Comparison of ENCODE assay signal across 9 mouse cellular contexts in the genomic region with DNA sequence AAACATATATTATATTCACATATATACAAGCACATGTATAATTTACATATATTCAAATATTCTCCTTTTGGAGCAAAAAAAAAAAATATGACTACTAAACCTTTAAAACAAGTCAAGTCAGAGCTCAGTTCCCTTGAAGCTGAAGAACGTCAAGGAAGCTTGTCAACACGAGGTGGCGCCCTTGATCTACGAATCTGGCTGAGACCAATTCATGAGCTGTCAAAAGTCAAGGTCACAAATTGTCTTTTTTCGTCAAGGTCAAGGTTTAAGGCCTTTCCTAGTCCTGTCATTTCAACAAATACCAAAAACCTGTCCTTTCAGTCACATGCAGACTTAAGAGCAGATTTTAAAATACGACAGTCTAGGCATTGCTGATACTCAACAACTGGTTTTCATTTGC. TPM values are rescaled to one million over a fixed set of nuclear protein-coding genes. Genes with fewer than 3 reads are reported as not detected.
DNase-seq lines count a peak whose midpoint lies in the region; ATAC-seq and TF ChIP-seq lines count a peak whose summit lies in the region.
"Had no signal": no experiment of that assay in that cellular context is flagged by ENCODE, and none has a peak within 500 bp of the region (broad histone marks: within the 10 kb centered on the region; RNA-seq: fewer than 3 reads in every experiment).

No protein-coding gene starts in this region.

- H3K27ac ChIP-seq in forebrain, embryonic 11.5 days (ENCODE audit: low read depth, low read length) = no peak overlapping the region
- H3K27ac ChIP-seq in forebrain, embryonic 12.5 days = no peak overlapping the region
- no peak overlapping the region for H3K27ac ChIP-seq in layer of hippocampus, adult 2 months
- H3K27ac ChIP-seq in stomach, postnatal 0 days (replicated peaks) = no peak overlapping the region

- no peaks in the 10 kb centered on the region for H3K36me3 ChIP-seq in forebrain, embryonic 11.5 days (ENCODE audit: control insufficient read depth, insufficient read depth, low read length)
- no peaks in the 10 kb centered on the region for H3K36me3 ChIP-seq in forebrain, embryonic 12.5 days (replicated peaks)
- H3K36me3 ChIP-seq in stomach, postnatal 0 days (ENCODE audit: control insufficient read depth, insufficient read depth, low read length) = no peaks in the 10 kb centered on the region
- H3K36me3 ChIP-seq: G1E had no signal

- DNase-seq in forebrain, embryonic 11.5 days (ENCODE audit: low spot score) = peak; percentile 83
- peak; percentile 23 for DNase-seq in cerebellum, adult 11-12 months
- DNase-seq in gastrocnemius, postnatal 10 days = peak; percentile 85
- peak; percentile 37 to 73 for DNase-seq in layer of hippocampus, adult 2 months (ENCODE audit: low spot score in 2 of 2)
- DNase-seq in lung, postnatal 14 days = peak; percentile 90
- peak; percentile 79 for DNase-seq in stomach, postnatal 0 days (ENCODE audit: low spot score)

- TF ChIP-seq EP300 in stomach, postnatal 0 days (optimal IDR thresholded peaks at IDR 0.05) = no peak

- peaks cover 8% of the 10 kb centered on the region; the same call in 1 of the 2 replicates for H3K4me1 ChIP-seq in forebrain, embryonic 11.5 days (replicated peaks; ENCODE audit: control insufficient read depth, insufficient read depth, low read length)
- H3K4me1 ChIP-seq in forebrain, embryonic 12.5 days = peaks cover 13% of the 10 kb centered on the region
- H3K4me1 ChIP-seq in stomach, postnatal 0 days (replicated peaks; ENCODE audit: control insufficient read depth, insufficient read depth) = no peaks in the 10 kb centered on the region

- H3K27me3 ChIP-seq in forebrain, embryonic 11.5 days (ENCODE audit: control insufficient read depth, insufficient read depth, low read length) = peaks cover 87% of the 10 kb centered on the region
- peaks cover 86% of the 10 kb centered on the region for H3K27me3 ChIP-seq in forebrain, embryonic 12.5 days
- peaks cover 29% of the 10 kb centered on the region for H3K27me3 ChIP-seq in stomach, postnatal 0 days (ENCODE audit: control insufficient read depth, insufficient read depth, low read length)

- H3K9me3 ChIP-seq in forebrain, embryonic 11.5 days (ENCODE audit: control insufficient read depth, low read length) = no peaks in the 10 kb centered on the region
- no peaks in the 10 kb centered on the region for H3K9me3 ChIP-seq in forebrain, embryonic 12.5 days
- no peaks in the 10 kb centered on the region for H3K9me3 ChIP-seq in stomach, postnatal 0 days (ENCODE audit: control insufficient read depth, low read length)

- ATAC-seq in forebrain, embryonic 11.5 days (replicated peaks; ENCODE audit: low FRiP score) = no peak
- ATAC-seq in forebrain, embryonic 12.5 days (ENCODE audit: low FRiP score) = no peak
- ATAC-seq in CD4-positive, CD25-positive, alpha-beta regulatory T cell, adult 4 months = peak; percentile 59
- no peak for ATAC-seq in stomach, postnatal 0 days (ENCODE audit: low FRiP score, low TSS enrichment)

- peak; percentile 92 for TF ChIP-seq CTCF in layer of hippocampus, adult 2 months (conservative IDR thresholded peaks at IDR 0.05)
- peak; percentile 89 for TF ChIP-seq CTCF in stomach, postnatal 0 days (IDR thresholded peaks at IDR 0.05; ENCODE audit: low read depth)

- 2% methylated on average over 6 of the region's 6 CpGs for WGBS in forebrain, embryonic 11.5 days
- 2% methylated on average over 6 of the region's 6 CpGs for WGBS in forebrain, embryonic 12.5 days
- under 1% methylated on average over 6 of the region's 6 CpGs for WGBS in stomach, postnatal 0 days

- no peak overlapping the region for H3K4me3 ChIP-seq in forebrain, embryonic 11.5 days (ENCODE audit: low read depth, low read length)
- no peak overlapping the region for H3K4me3 ChIP-seq in forebrain, embryonic 12.5 days (replicated peaks)
- no peak overlapping the region for H3K4me3 ChIP-seq in layer of hippocampus, adult 2 months
- no peak overlapping the region for H3K4me3 ChIP-seq in stomach, postnatal 0 days (ENCODE audit: low read depth, low read length)

- H3K9ac ChIP-seq in forebrain, embryonic 11.5 days (ENCODE audit: low read length) = no peak overlapping the region
- H3K9ac ChIP-seq in forebrain, embryonic 12.5 days = no peak overlapping the region
- no peak overlapping the region for H3K9ac ChIP-seq in stomach, postnatal 0 days (ENCODE audit: low read length)

- no peak overlapping the region for H3K4me2 ChIP-seq in forebrain, embryonic 11.5 days (ENCODE audit: low read depth, low read length, severe bottlenecking)
- H3K4me2 ChIP-seq in forebrain, embryonic 12.5 days = no peak overlapping the region
- H3K4me2 ChIP-seq in stomach, postnatal 0 days (replicated peaks; ENCODE audit: low read depth) = no peak overlapping the region

RNA-seq across cellular contexts. Expression of a gene that starts 3.7 kb away (rescaled TPM):
- not detected in 2 replicates for polyA plus RNA-seq in forebrain, embryonic 11.5 days (2014; fragmentation: Nextera tagmentation; extraction: Ambion mirVana)
- polyA plus RNA-seq in forebrain, embryonic 12.5 days (2016; fragmentation: Nextera tagmentation; extraction: Ambion mirVana) = not detected in 2 replicates
- not detected for polyA plus RNA-seq in CD4-positive, CD25-positive, alpha-beta regulatory T cell, adult 4 months (2017; shearing (Covaris generic))
- total RNA-seq in gastrocnemius, postnatal 10 days (2021) = 1 to 10 TPM; 1.3 to 1.6 TPM
- total RNA-seq in layer of hippocampus, adult 2 months (2021) = not detected
- polyA plus RNA-seq in stomach, postnatal 0 days (2015; fragmentation: Nextera tagmentation; extraction: Ambion mirVana) = not detected in 2 replicates
- total RNA-seq: G1E had no signal
- polyA plus RNA-seq: G1E had no signal

RNA-seq across cellular contexts. Expression of a gene that starts 11.3 kb away (rescaled TPM):
- polyA plus RNA-seq in forebrain, embryonic 11.5 days (2014; fragmentation: Nextera tagmentation; extraction: Ambion mirVana) = not detected in 2 replicates
- not detected in 2 replicates for polyA plus RNA-seq in forebrain, embryonic 12.5 days (2016; fragmentation: Nextera tagmentation; extraction: Ambion mirVana)
- polyA plus RNA-seq in CD4-positive, CD25-positive, alpha-beta regulatory T cell, adult 4 months (2017; shearing (Covaris generic)) = not detected
- 1 to 10 TPM; 4.4 to 5.6 TPM for total RNA-seq in gastrocnemius, postnatal 10 days (2021)
- not detected for total RNA-seq in layer of hippocampus, adult 2 months (2021)
- not detected in 2 replicates for polyA plus RNA-seq in stomach, postnatal 0 days (2015; fragmentation: Nextera tagmentation; extraction: Ambion mirVana)
- total RNA-seq: G1E had no signal
- polyA plus RNA-seq: G1E had no signal

RNA-seq across cellular contexts. Expression of a gene that starts 16.3 kb away (rescaled TPM):
- polyA plus RNA-seq in forebrain, embryonic 11.5 days (2014; fragmentation: Nextera tagmentation; extraction: Ambion mirVana) = not detected in 2 replicates
- polyA plus RNA-seq in forebrain, embryonic 12.5 days (2016; fragmentation: Nextera tagmentation; extraction: Ambion mirVana) = not detected in 2 replicates
- polyA plus RNA-seq in CD4-positive, CD25-positive, alpha-beta regulatory T cell, adult 4 months (2017; shearing (Covaris generic)) = not detected
- 10 to 100 TPM; 30.2 to 30.8 TPM for total RNA-seq in gastrocnemius, postnatal 10 days (2021)
- not detected for total RNA-seq in layer of hippocampus, adult 2 months (2021)
- 0.06 TPM in 1 of 2 replicates, not detected in the other for polyA plus RNA-seq in stomach, postnatal 0 days (2015; fragmentation: Nextera tagmentation; extraction: Ambion mirVana)
- polyA plus RNA-seq: G1E had no signal

RNA-seq across cellular contexts. Expression of a gene that starts 26.1 kb away (rescaled TPM):
- not detected in 2 replicates for polyA plus RNA-seq in forebrain, embryonic 11.5 days (2014; fragmentation: Nextera tagmentation; extraction: Ambion mirVana)
- not detected in 2 replicates for polyA plus RNA-seq in forebrain, embryonic 12.5 days (2016; fragmentation: Nextera tagmentation; extraction: Ambion mirVana)
- polyA plus RNA-seq in CD4-positive, CD25-positive, alpha-beta regulatory T cell, adult 4 months (2017; shearing (Covaris generic)) = under 1 TPM in 1 of 2 experiments, not detected in 1; 0.17 TPM
- 10 to 100 TPM in 1 of 2 experiments, 1 to 10 TPM in 1; 7.8 to 11.2 TPM for total RNA-seq in gastrocnemius, postnatal 10 days (2021)
- not detected for total RNA-seq in layer of hippocampus, adult 2 months (2021)
- polyA plus RNA-seq in stomach, postnatal 0 days (2015; fragmentation: Nextera tagmentation; extraction: Ambion mirVana) = 0.13 and 0.61 TPM in 2 replicates
- polyA plus RNA-seq: G1E had no signal

RNA-seq across cellular contexts. Expression of a gene that starts 35.3 kb away (rescaled TPM):
- not detected in 2 replicates for polyA plus RNA-seq in forebrain, embryonic 11.5 days (2014; fragmentation: Nextera tagmentation; extraction: Ambion mirVana)
- not detected in 2 replicates for polyA plus RNA-seq in forebrain, embryonic 12.5 days (2016; fragmentation: Nextera tagmentation; extraction: Ambion mirVana)
- polyA plus RNA-seq in CD4-positive, CD25-positive, alpha-beta regulatory T cell, adult 4 months (2017; shearing (Covaris generic)) = not detected
- total RNA-seq in gastrocnemius, postnatal 10 days (2021) = 1 to 10 TPM; 9.4 to 9.7 TPM
- not detected for total RNA-seq in layer of hippocampus, adult 2 months (2021)
- polyA plus RNA-seq in stomach, postnatal 0 days (2015; fragmentation: Nextera tagmentation; extraction: Ambion mirVana) = 8.1 and 8.5 TPM in 2 replicates

Comparison
In these comparisons a context has a peak if more than half of its experiments do, and no peak if none do; other contexts are left out.
1. DNase-seq: peak in every context shown above with its lines; median percentile 90 in lung, postnatal 14 days; 85 in gastrocnemius, postnatal 10 days; 83 in forebrain, embryonic 11.5 days; 79 in stomach, postnatal 0 days; 55 in layer of hippocampus, adult 2 months; 23 in cerebellum, adult 11-12 months.